Mouse (Mus musculus): ENCODE results near the gene Atox1. TPM values are rescaled to one million over a fixed set of nuclear protein-coding genes. Genes with fewer than 3 reads are reported as not detected.
A peak's percentile ranks its signal among the peaks of the same experiment; 100 is the strongest.

Atox1 gene
- total RNA-seq, 2 experiments from 2014 or later = 41.3 to 45.4 TPM

GRCm38 (mm10) chr11:55405601-55406469 lies 55.2 kb downstream of the Atox1 start:
- TF ChIP-seq CTCF (IDR thresholded peaks at IDR 0.05) = no peak
- Histone ChIP-seq H3K27ac (peak overlapping the region; percentile 85), H3K4me3 (peak overlapping the region; percentile 8; the same call in 1 of the 2 replicates)
- intact Hi-C loops (cut with DNase I) = loop anchor here (1.0 kb wide), 1 partner anchor 40 kb away; no protein-coding TSS in a partner anchor
- DNase-seq = peak; percentile 37

GRCm38 (mm10) chr11:55404659-55405457 lies 56.2 kb downstream of the Atox1 start:
- H3K4me3 ChIP-seq = no peak overlapping the region
- intact Hi-C loops (cut with DNase I) = loop anchor here (1.0 kb wide), 1 partner anchor 41 kb away; no protein-coding TSS in a partner anchor
- peak; percentile 30 for DNase-seq
- peak; percentile 25; the same call in 1 of the 2 replicates for TF ChIP-seq CTCF (IDR thresholded peaks at IDR 0.05)
- peak overlapping the region; percentile 85 for H3K27ac ChIP-seq

GRCm38 (mm10) chr11:55400863-55401262 lies 60.2 kb downstream of the Atox1 start:
- TF ChIP-seq CTCF (IDR thresholded peaks at IDR 0.05) = no peak
- no peak overlapping the region for H3K4me3 ChIP-seq
- no peak overlapping the region for H3K27ac ChIP-seq
- intact Hi-C loops (cut with DNase I) = no loop called here
- no peak for DNase-seq

- intact Hi-C loops (cut with DNase I) = no loop called here
- no peak for TF ChIP-seq CTCF (IDR thresholded peaks at IDR 0.05)
- DNase-seq = no peak
- Histone ChIP-seq H3K4me3 (peak overlapping the region; percentile 26; the same call in 1 of the 2 replicates), H3K27ac (peak overlapping the region; percentile 78)
These were observed 62.7 kb downstream of the Atox1 start for GRCm38 (mm10) chr11:55398371-55398770.

GRCm38 (mm10) chr11:55397441-55397840 lies 63.6 kb downstream of the Atox1 start:
- H3K27ac ChIP-seq = peak overlapping the region; percentile 78
- peak; percentile 65 for DNase-seq
- H3K4me3 ChIP-seq = no peak overlapping the region
- no peak for TF ChIP-seq CTCF (IDR thresholded peaks at IDR 0.05)
- intact Hi-C loops (cut with DNase I) = no loop called here

- intact Hi-C loops (cut with DNase I) = no loop called here
- no peak for DNase-seq
- TF ChIP-seq CTCF (IDR thresholded peaks at IDR 0.05) = peak; percentile 11; the same call in 1 of the 2 replicates
- Histone ChIP-seq H3K27ac (peak overlapping the region; percentile 78), H3K4me3 (no peak overlapping the region)
These were observed 64.0 kb downstream of the Atox1 start for GRCm38 (mm10) chr11:55397036-55397435.

Small RNAs within 50 kb of the gene (microRNA-seq; reads per million reads assigned to microRNA genes)
- gene Mir7652 = not detected

Other genes with a start within 250 kb of the Atox1 start
- under 1 TPM; 0.03 TPM for gene Fat2, start 124.7 kb downstream of the Atox1 start, total RNA-seq (2021)
- gene Sparc, start 38.1 kb downstream of the Atox1 start, total RNA-seq (2021) = 100 to 1,000 TPM; 276 to 473 TPM
- 10 to 100 TPM; 52.5 to 55.5 TPM for gene G3bp1, start 8.4 kb upstream of the Atox1 start, total RNA-seq (2021)
- gene Glra1, start 147.0 kb upstream of the Atox1 start, total RNA-seq (2021) = not detected